Comparison of ENCODE assay signal across 37 mouse cellular contexts in the genomic region with DNA sequence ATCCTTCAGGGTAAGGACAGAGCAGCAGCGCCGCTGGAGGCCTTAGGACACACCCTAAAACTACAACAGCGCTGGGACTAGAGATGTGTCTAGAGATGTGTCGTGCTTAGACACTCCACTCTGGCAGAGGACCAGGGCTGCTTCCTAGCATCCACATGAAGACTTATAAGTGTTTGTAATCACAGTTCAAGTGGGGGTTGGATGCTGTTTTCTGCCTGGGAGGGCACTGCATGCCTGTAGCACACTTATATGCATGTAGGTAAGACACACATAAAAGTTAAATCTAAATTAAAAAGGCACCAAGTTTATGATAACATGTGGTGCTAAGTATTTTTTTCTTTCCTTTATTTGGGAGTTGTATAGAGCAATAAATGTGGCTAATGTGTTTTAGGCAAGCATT. TPM values are rescaled to one million over a fixed set of nuclear protein-coding genes. Genes with fewer than 3 reads are reported as not detected.
"Had no signal": no experiment of that assay in that cellular context is flagged by ENCODE, and none has a peak within 500 bp of the region (broad histone marks: within the 10 kb centered on the region; RNA-seq: fewer than 3 reads in every experiment).

No protein-coding gene starts in this region.

- H3K4me3 ChIP-seq: gastrocnemius, adult 2 months; heart, adult 2 months; hindbrain, embryonic 10.5 days; hindbrain, embryonic 12.5 days; intestine, embryonic 15.5 days; layer of hippocampus, adult 2 months; left cerebral cortex, adult 2 months; limb, embryonic 10.5 days; limb, embryonic 12.5 days; liver, embryonic 13.5 days had no signal

- H3K9me3 ChIP-seq: hindbrain, embryonic 10.5 days; hindbrain, embryonic 12.5 days; intestine, embryonic 15.5 days; limb, embryonic 10.5 days; limb, embryonic 12.5 days; liver, embryonic 13.5 days had no signal

- H3K36me3 ChIP-seq: intestine, embryonic 15.5 days had no signal

- DNase-seq: gastrocnemius, adult 2 months; gastrocnemius, postnatal 10 days; gastrocnemius, postnatal 25 days; heart, adult 2 months; heart, postnatal 10 days; heart, postnatal 4 days; kidney, adult 18-20 months; kidney, adult 8-10 months; kidney, postnatal 10 days; kidney, postnatal 25 days; kidney, postnatal 4 days; layer of hippocampus, adult 9-11 months; liver; liver, embryonic 13.5 days had no signal

- H3K27me3 ChIP-seq: hindbrain, embryonic 12.5 days; intestine, embryonic 15.5 days; limb, embryonic 12.5 days; liver, embryonic 13.5 days had no signal

- H3K27ac ChIP-seq: gastrocnemius, adult 2 months; heart, adult 2 months; hindbrain, embryonic 10.5 days; hindbrain, embryonic 12.5 days; hindbrain, embryonic 14.5 days; layer of hippocampus, adult 2 months; left cerebral cortex, adult 2 months; limb, embryonic 10.5 days; limb, embryonic 12.5 days; liver, embryonic 13.5 days had no signal

- H3K4me2 ChIP-seq: heart, embryonic 11.5 days; hindbrain, embryonic 12.5 days; hindbrain, embryonic 14.5 days; intestine, embryonic 15.5 days; limb, embryonic 12.5 days; liver, embryonic 11.5 days; liver, embryonic 13.5 days had no signal

- ATAC-seq: hindbrain, embryonic 16.5 days had no signal

- H3K9ac ChIP-seq: hindbrain, embryonic 12.5 days; hindbrain, embryonic 14.5 days; intestine, embryonic 15.5 days; limb, embryonic 12.5 days; liver, embryonic 13.5 days had no signal

- H3K4me1 ChIP-seq: hindbrain, embryonic 10.5 days; hindbrain, embryonic 12.5 days; intestine, embryonic 15.5 days; limb, embryonic 10.5 days; limb, embryonic 12.5 days; liver, embryonic 13.5 days had no signal

RNA-seq across cellular contexts. Expression of a gene that starts 21.3 kb away (rescaled TPM):
- polyA plus RNA-seq: inflammation-experienced regulatory T-cells, adult 6 months had no signal

RNA-seq across cellular contexts. Expression of a gene that starts 47.8 kb away (rescaled TPM):
- total RNA-seq: gastrocnemius, adult 2 months; gastrocnemius, postnatal 10 days; gastrocnemius, postnatal 25 days; gastrocnemius, postnatal 4 days; granulocyte monocyte progenitor cell, adult 5-6 weeks; heart, adult 2 months; heart, postnatal 10 days; heart, postnatal 25 days; heart, postnatal 4 days; layer of hippocampus, adult 2 months; layer of hippocampus, postnatal 14 days; left cerebral cortex, adult 2 months; left cerebral cortex, postnatal 14 days; left cerebral cortex, postnatal 36 days had no signal
- polyA plus RNA-seq: heart, adult 2 months; heart, embryonic 11.5 days; heart, embryonic 14.5 days; heart, embryonic 16.5 days; hindbrain, embryonic 10.5 days; hindbrain, embryonic 14.5 days; inflammation-experienced regulatory T-cells, adult 6 months; intestine, embryonic 15.5 days; intestine, postnatal 0 days; kidney, embryonic 14.5 days; kidney, embryonic 16.5 days; limb, embryonic 10.5 days; limb, embryonic 12.5 days; liver, embryonic 11.5 days; liver, embryonic 13.5 days had no signal
